Mouse (Mus musculus): ENCODE data around the gene Hist1h2bj. TPM values are rescaled to one million over a fixed set of nuclear protein-coding genes. Genes with fewer than 3 reads are reported as not detected.
"Not testable (repeated sequence)": the region's sequence is repeated elsewhere in the genome, so short reads cannot be mapped to it uniquely, and the experiment has no call there.

Hist1h2bj gene
- polyA plus RNA-seq, 1 experiment from 2014 or later = 1.5 TPM

- H3K9ac ChIP-seq (ENCODE audit: low read depth, low read length) = peak overlapping the region; percentile 56
- H3K9me3 ChIP-seq (replicated peaks; ENCODE audit: control insufficient read depth, low read length, poor library complexity, severe bottlenecking) = no peaks in the 10 kb centered on the region
- peak overlapping the region; percentile 56 for H3K4me2 ChIP-seq (ENCODE audit: low read length)
- H3K27ac ChIP-seq (ENCODE audit: low read length) = peak overlapping the region; percentile 43
- WGBS = 1% methylated on average over 35 of the region's 35 CpGs
- no peaks in the 10 kb centered on the region for H3K36me3 ChIP-seq (ENCODE audit: control insufficient read depth, insufficient read depth, low read length)
- H3K4me3 ChIP-seq (ENCODE audit: low read depth, low read length) = peak overlapping the region; percentile 47
- peaks cover 5% of the 10 kb centered on the region; the same call in 1 of the 2 replicates for H3K4me1 ChIP-seq (ENCODE audit: control insufficient read depth, insufficient read depth, low read length)
- peaks cover 3% of the 10 kb centered on the region; the same call in 1 of the 2 replicates for H3K27me3 ChIP-seq (ENCODE audit: control insufficient read depth, insufficient read depth, low read depth, low read length)
- ATAC-seq = peak; percentile 68; the same call in 1 of the 2 replicates
These were observed 16.7 kb upstream of the Hist1h2bj start for GRCm38 (mm10) chr13:22026058-22027031.

DNA sequence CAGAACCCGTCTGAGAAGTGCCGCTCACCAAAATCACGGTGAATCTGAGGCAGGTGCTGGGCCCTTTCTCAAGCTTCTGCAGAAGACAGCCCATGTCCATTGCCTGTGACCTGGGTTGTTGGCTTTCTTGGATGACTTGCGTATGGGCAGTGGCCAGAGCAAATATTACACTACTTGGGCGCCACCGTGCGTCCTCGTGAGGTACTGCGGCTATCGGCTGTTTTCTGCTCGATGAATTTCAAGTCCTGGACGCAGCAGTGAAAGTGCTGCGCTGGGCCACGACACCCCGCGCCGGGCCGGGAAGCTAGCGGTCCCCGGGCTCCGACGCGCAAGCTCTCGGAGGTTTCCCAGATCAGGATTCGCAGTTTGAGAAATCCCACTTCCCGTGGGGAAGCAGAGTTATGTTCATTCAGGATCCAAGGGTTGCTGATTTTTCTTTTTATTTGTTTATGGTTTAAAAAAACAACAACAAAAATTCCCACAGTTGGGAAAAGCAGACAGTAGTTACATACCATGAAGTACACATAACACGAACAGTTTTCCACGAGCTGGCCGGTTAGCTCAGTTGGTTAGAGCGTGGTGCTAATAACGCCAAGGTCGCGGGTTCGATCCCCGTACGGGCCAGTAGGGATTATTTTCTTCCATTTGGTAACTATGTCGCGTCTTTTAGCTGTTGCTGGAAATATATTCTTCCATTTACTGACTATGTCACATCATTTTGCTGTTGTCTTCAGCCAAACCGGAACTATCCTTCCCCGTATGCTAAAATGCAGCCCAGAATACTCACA lies 14.1 kb upstream of the Hist1h2bj start:
- ATAC-seq = peak; percentile 81
- peak overlapping the region; percentile 64 for H3K4me3 ChIP-seq (ENCODE audit: low read depth, low read length)
- H3K27ac ChIP-seq (ENCODE audit: low read length) = peak overlapping the region; percentile 71
- WGBS = under 1% methylated on average over 40 of the region's 40 CpGs
- H3K9me3 ChIP-seq (replicated peaks; ENCODE audit: control insufficient read depth, low read length, poor library complexity, severe bottlenecking) = no peaks in the 10 kb centered on the region
- H3K9ac ChIP-seq (ENCODE audit: low read depth, low read length) = peak overlapping the region; percentile 72
- H3K4me2 ChIP-seq (ENCODE audit: low read length) = peak overlapping the region; percentile 78
- peaks cover 5% of the 10 kb centered on the region; the same call in 1 of the 2 replicates for H3K4me1 ChIP-seq (ENCODE audit: control insufficient read depth, insufficient read depth, low read length)
- H3K27me3 ChIP-seq (ENCODE audit: control insufficient read depth, insufficient read depth, low read depth, low read length) = no peaks in the 10 kb centered on the region; the same call in 1 of the 2 replicates
- no peaks in the 10 kb centered on the region for H3K36me3 ChIP-seq (ENCODE audit: control insufficient read depth, insufficient read depth, low read length)

DNA sequence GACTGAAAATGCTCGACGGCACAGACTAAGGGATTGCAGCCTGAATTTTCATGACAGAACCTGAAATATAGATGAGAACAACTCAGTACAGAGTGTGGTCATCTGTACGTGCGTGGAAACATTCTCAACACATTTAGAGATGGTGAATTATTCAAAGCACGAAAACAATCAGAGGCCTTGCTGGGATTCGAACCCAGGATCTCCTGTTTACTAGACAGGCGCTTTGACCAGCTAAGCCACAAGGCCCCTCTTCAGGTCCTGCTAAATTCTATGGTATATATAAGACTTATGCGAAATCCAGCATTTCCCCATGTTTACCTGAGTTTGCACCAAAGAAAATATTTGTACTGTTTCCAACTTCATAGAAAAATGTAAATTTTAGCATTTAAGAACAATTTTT lies 13.1 kb upstream of the Hist1h2bj start:
- Histone ChIP-seq H3K27ac (ENCODE audit: low read length) (no peak overlapping the region), H3K27me3 (ENCODE audit: control insufficient read depth, insufficient read depth, low read depth, low read length) (no peaks in the 10 kb centered on the region), H3K9ac (ENCODE audit: low read depth, low read length) (no peak overlapping the region), H3K4me2 (ENCODE audit: low read length) (no peak overlapping the region), H3K4me1 (ENCODE audit: control insufficient read depth, insufficient read depth, low read length) (peaks cover 11% of the 10 kb centered on the region), H3K9me3 (replicated peaks; ENCODE audit: control insufficient read depth, low read length, poor library complexity, severe bottlenecking) (no peaks in the 10 kb centered on the region), H3K36me3 (ENCODE audit: control insufficient read depth, insufficient read depth, low read length) (no peaks in the 10 kb centered on the region), H3K4me3 (ENCODE audit: low read depth, low read length) (no peak overlapping the region)
- 30% methylated on average over 8 of the region's 8 CpGs for WGBS
- ATAC-seq = no peak

- Histone ChIP-seq H3K27ac (ENCODE audit: low read length) (no peak overlapping the region), H3K36me3 (ENCODE audit: control insufficient read depth, insufficient read depth, low read length) (no peaks in the 10 kb centered on the region), H3K9me3 (replicated peaks; ENCODE audit: control insufficient read depth, low read length, poor library complexity, severe bottlenecking) (no peaks in the 10 kb centered on the region), H3K4me2 (ENCODE audit: low read length) (no peak overlapping the region), H3K4me3 (ENCODE audit: low read depth, low read length) (no peak overlapping the region), H3K27me3 (ENCODE audit: control insufficient read depth, insufficient read depth, low read depth, low read length) (no peaks in the 10 kb centered on the region), H3K4me1 (ENCODE audit: control insufficient read depth, insufficient read depth, low read length) (peaks cover 13% of the 10 kb centered on the region), H3K9ac (ENCODE audit: low read depth, low read length) (no peak overlapping the region)
- WGBS = 15% methylated on average over 4 of the region's 4 CpGs
- no peak for ATAC-seq
These were observed 12.5 kb upstream of the Hist1h2bj start for GRCm38 (mm10) chr13:22030493-22030892.

DNA sequence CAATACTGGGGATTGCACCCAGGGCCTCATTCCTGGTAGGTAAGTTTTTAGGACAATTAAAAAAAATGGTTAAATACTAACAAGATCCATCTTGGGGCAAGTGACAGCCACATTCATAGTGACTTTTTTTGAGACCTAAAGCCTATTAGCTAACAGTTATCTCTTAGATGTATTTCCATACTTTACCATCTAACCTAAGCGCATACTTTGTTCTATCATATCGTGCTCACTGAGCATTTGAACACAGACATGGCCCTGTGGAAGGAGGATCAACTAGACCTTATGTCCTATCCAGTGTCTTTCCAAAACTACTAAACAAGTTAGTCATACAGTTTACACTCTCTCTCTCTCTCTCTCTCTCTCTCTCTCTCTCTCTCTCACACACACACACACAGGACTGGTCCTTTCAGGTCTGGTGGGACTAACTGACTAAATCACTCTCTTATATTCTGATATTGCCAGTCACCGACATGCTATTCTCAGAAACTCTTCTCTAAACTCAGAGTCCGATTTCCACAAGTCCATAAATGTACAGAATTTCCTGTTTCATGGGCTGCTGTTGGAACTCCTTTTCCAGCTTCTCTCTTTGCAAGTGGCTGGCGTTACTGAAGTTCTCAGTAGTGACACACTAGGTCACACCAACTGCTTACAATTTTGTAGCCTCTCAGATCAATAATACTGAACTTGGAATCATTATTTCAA lies 9.1 kb upstream of the Hist1h2bj start:
- no peak overlapping the region for H3K9ac ChIP-seq (ENCODE audit: low read depth, low read length)
- no peak overlapping the region for H3K4me3 ChIP-seq (ENCODE audit: low read depth, low read length)
- H3K9me3 ChIP-seq (replicated peaks; ENCODE audit: control insufficient read depth, low read length, poor library complexity, severe bottlenecking) = no peaks in the 10 kb centered on the region
- no peak overlapping the region for H3K27ac ChIP-seq (ENCODE audit: low read length)
- H3K27me3 ChIP-seq (ENCODE audit: control insufficient read depth, insufficient read depth, low read depth, low read length) = no peaks in the 10 kb centered on the region
- ATAC-seq = no peak
- peaks cover 14% of the 10 kb centered on the region for H3K4me1 ChIP-seq (ENCODE audit: control insufficient read depth, insufficient read depth, low read length)
- H3K36me3 ChIP-seq (ENCODE audit: control insufficient read depth, insufficient read depth, low read length) = no peaks in the 10 kb centered on the region
- 51% methylated on average over 5 of the region's 5 CpGs for WGBS
- no peak overlapping the region for H3K4me2 ChIP-seq (ENCODE audit: low read length)

- Histone ChIP-seq H3K4me3 (ENCODE audit: low read depth, low read length) (peak overlapping the region; percentile 33), H3K4me2 (ENCODE audit: low read length) (peak overlapping the region; percentile 64), H3K9ac (ENCODE audit: low read depth, low read length) (peak overlapping the region; percentile 35; the same call in 1 of the 2 replicates), H3K4me1 (ENCODE audit: control insufficient read depth, insufficient read depth, low read length) (peaks cover 14% of the 10 kb centered on the region), H3K27ac (ENCODE audit: low read length) (no peak overlapping the region), H3K27me3 (ENCODE audit: control insufficient read depth, insufficient read depth, low read depth, low read length) (no peaks in the 10 kb centered on the region), H3K9me3 (replicated peaks; ENCODE audit: control insufficient read depth, low read length, poor library complexity, severe bottlenecking) (no peaks in the 10 kb centered on the region), H3K36me3 (ENCODE audit: control insufficient read depth, insufficient read depth, low read length) (no peaks in the 10 kb centered on the region)
- ATAC-seq = no peak; the same call in 1 of the 2 replicates
- under 1% methylated on average over 10 of the region's 14 CpGs for WGBS
These were observed 8.4 kb upstream of the Hist1h2bj start for GRCm38 (mm10) chr13:22034443-22035266.

DNA sequence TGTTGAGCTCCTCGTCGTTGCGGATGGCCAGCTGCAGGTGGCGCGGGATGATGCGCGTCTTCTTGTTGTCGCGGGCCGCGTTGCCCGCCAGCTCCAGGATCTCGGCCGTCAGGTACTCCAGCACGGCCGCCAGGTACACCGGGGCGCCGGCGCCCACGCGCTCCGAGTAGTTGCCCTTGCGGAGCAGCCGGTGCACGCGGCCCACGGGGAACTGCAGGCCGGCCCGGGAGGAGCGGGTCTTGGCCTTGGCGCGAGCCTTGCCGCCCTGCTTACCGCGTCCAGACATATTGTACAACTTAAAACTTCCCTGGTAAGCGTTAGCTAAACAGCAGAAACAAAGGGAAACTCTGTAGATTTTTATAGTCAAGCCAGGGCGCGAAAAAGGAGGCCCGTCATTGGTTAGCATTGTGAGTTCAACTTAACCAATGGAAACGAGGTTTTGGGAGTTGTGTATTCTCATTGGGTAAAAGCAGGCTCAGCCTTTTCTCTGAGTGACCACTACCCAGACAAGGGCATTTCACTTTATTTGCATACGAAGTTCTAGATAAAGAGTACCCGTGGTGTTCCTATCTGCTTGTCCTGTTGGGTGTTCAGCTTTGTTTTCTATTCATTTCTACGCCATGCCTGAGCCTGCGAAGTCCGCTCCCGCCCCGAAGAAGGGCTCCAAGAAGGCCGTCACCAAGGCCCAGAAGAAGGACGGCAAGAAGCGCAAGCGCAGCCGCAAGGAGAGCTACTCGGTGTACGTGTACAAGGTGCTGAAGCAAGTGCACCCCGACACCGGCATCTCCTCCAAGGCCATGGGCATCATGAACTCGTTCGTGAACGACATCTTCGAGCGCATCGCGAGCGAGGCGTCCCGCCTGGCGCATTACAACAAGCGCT lies 7.5 kb upstream of the Hist1h2bj start, which contains the start of the genes Hist1h2ah and Hist1h2bk:
Gene Hist1h2ah, minus strand, starts transcription at position 302 of the 882 bp plus-strand sequence.
Gene Hist1h2bk, plus strand, starts transcription at position 604 of the 882 bp plus-strand sequence.
- not testable (repeated sequence) for H3K9me3 ChIP-seq (replicated peaks; ENCODE audit: control insufficient read depth, low read length, poor library complexity, severe bottlenecking); H3K27me3 ChIP-seq (ENCODE audit: control insufficient read depth, insufficient read depth, low read depth, low read length); H3K36me3 ChIP-seq (ENCODE audit: control insufficient read depth, insufficient read depth, low read length)
- Histone ChIP-seq H3K4me2 (ENCODE audit: low read length) (peak within 1 kb of the TSS; percentile 74), H3K27ac (ENCODE audit: low read length) (peak within 1 kb of the TSS; percentile 59; the same call in 1 of the 2 replicates), H3K4me3 (ENCODE audit: low read depth, low read length) (peak within 1 kb of the TSS; percentile 43), H3K9ac (ENCODE audit: low read depth, low read length) (peak within 1 kb of the TSS; percentile 35; the same call in 1 of the 2 replicates), H3K4me1 (ENCODE audit: control insufficient read depth, insufficient read depth, low read length) (peaks cover 22% of the 10 kb centered on the region)
- peak; percentile 99 for ATAC-seq
- under 1% methylated on average over 21 of the region's 69 CpGs for WGBS
